Mouse (Mus musculus): ENCODE results near the gene Pdzd4. TPM values are rescaled to one million over a fixed set of nuclear protein-coding genes. Genes with fewer than 3 reads are reported as not detected.

Pdzd4 gene
- polyA plus RNA-seq, 1 experiment from 2014 or later = 0.67 TPM

DNA sequence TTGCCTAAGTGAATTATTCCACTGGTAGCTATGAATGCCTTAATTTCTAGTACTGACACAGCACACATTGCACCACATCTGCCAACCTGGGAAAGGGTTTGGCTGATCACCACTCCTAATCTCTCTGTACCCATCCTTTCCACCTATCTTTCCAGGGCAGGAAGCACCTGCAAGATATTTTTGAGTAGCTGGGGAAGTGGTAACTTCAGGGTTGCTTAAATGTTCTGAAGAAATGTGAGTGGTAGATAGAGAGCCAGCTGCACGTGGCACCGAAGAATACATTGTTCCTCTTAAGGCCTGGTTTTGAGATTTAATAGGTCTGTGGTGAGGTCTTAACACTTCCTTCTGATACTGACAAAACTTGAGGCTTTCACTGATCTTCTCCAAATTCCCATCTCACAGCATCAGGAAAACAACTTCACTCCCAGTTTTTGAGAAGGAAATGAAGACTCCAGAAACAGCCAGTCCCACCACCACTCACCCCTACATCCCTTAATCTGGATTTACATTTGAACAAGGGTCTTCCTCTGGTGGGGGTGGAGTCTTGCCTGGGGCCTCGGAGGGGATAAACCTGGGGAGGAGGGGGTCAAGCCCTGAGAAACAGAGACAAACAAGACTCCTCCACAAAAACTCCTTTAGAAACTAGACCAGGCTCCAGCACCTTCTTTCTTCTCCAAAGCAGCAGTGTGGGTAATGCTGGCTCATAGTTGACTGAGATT, 8.0 kb downstream of the Pdzd4 start:
- H3K9me3 ChIP-seq = no peaks in the 10 kb centered on the region
- 54% methylated on average over 3 of the region's 3 CpGs for WGBS
- no peak overlapping the region for H3K27ac ChIP-seq
- H3K4me1 ChIP-seq = no peaks in the 10 kb centered on the region
- no peak overlapping the region for H3K9ac ChIP-seq
- H3K4me3 ChIP-seq = no peak overlapping the region
- no peaks in the 10 kb centered on the region for H3K36me3 ChIP-seq
- no peak overlapping the region for H3K4me2 ChIP-seq
- H3K27me3 ChIP-seq = 0 out of 2 replicates have a peak, but pooled peaks cover 1% of the 10 kb centered on the region
- no peak for ATAC-seq (ENCODE audit: borderline replicate concordance, extremely low read depth, low FRiP score, low TSS enrichment)

DNA sequence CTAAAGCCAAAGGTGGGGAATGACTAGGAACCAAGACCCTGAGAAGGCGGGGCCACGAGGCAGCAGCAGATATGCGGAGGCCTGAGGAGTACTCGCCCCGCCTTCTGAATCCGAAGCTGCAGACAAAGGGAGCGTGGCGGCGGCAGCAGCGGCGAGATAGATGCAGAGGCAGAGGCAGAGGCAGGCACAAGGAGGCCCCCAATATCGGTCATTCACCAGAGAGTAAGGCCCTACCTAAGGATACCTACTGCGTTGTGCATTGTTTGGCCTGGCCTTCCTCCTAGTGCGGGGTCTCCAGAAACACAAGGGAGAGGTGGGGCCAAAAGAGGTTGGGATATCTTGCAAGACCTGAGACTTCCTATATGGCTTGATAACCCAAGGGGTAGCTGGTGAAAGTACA, 9.7 kb downstream of the Pdzd4 start:
- Histone ChIP-seq H3K9ac (peak overlapping the region; percentile 32; the same call in 1 of the 2 replicates), H3K27ac (no peak overlapping the region), H3K4me1 (no peaks in the 10 kb centered on the region), H3K36me3 (no peaks in the 10 kb centered on the region), H3K4me2 (peak overlapping the region; percentile 53), H3K9me3 (no peaks in the 10 kb centered on the region), H3K4me3 (peak overlapping the region; percentile 30), H3K27me3 (no peaks in the 10 kb centered on the region)
- ATAC-seq (ENCODE audit: borderline replicate concordance, extremely low read depth, low FRiP score, low TSS enrichment) = no peak; the same call in 1 of the 2 replicates
- WGBS = 19% methylated on average over 14 of the region's 14 CpGs

DNA sequence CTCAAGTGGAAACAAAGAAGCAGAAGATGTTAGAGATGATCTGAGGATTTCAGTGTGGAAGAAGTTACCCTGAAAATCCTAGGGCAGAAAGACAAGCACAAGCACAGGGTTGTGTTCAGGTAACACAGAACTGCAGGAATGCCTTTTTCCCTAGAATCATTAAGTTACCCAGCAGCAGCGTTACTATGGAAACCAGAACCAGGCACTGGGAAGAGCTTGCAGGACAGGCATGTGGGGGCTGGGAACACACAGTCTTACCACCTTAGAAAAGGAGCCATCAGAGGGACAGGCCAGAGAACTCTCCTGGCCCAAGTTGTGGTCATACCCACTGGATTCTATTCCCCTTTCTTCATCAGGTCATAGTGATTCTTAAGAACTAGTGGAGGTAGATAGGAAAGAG, 19.0 kb downstream of the Pdzd4 start:
- Histone ChIP-seq H3K9ac (no peak overlapping the region), H3K9me3 (no peaks in the 10 kb centered on the region), H3K4me3 (no peak overlapping the region), H3K4me2 (no peak overlapping the region), H3K27me3 (no peaks in the 10 kb centered on the region), H3K36me3 (no peaks in the 10 kb centered on the region), H3K4me1 (no peaks in the 10 kb centered on the region), H3K27ac (no peak overlapping the region)
- WGBS = 43% methylated on average over 1 of the region's 1 CpGs
- no peak for ATAC-seq (ENCODE audit: borderline replicate concordance, extremely low read depth, low FRiP score, low TSS enrichment)

DNA sequence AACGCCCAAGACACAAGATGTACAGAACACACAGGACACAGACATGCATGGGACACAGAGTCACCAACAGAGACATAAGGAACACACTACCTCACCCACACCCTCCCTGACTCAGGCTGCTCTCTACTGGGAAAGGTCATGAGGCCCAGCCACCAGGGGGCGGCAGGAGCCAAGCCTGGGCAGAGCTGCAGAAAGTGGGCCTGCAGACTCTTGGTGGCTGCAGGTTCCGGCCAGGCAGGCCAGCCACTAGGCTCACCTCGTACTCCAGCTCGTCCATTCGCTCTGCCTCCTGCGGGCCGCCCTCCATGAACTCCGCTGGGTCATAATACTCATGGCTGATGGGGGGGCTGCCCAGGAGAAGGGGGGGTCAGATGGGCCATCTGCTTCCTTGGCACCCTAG, 26.3 kb downstream of the Pdzd4 start:
- Histone ChIP-seq H3K4me2 (no peak overlapping the region), H3K36me3 (no peaks in the 10 kb centered on the region), H3K27me3 (no peaks in the 10 kb centered on the region), H3K27ac (no peak overlapping the region), H3K4me3 (no peak overlapping the region), H3K4me1 (no peaks in the 10 kb centered on the region), H3K9me3 (no peaks in the 10 kb centered on the region), H3K9ac (no peak overlapping the region)
- 38% methylated on average over 9 of the region's 9 CpGs for WGBS
- ATAC-seq (ENCODE audit: borderline replicate concordance, extremely low read depth, low FRiP score, low TSS enrichment) = peak; percentile 66; the same call in 1 of the 2 replicates

DNA sequence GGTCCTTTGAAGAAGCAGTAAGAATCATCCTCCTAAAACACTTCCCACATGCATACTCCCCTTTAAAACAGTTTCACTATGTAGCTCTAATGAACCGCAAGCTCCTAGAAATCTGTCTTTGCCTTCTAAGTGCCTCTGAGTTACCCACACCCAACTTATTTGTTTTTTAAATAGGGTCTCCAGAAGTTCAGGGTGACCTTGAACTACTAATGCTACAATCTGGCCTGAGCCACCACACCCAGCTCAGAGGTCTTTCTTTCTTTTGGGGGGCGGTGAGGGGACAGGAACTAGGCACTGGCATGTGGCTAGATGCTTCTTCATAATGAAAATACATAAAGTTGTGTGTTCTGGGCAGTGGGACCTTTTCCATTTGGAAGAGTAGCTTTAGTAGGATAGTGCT, 27.3 kb downstream of the Pdzd4 start:
- no peaks in the 10 kb centered on the region for H3K4me1 ChIP-seq
- no peak overlapping the region for H3K27ac ChIP-seq
- WGBS = 74% methylated on average over 2 of the region's 2 CpGs
- H3K9me3 ChIP-seq = no peaks in the 10 kb centered on the region
- H3K4me2 ChIP-seq = no peak overlapping the region
- H3K27me3 ChIP-seq = no peaks in the 10 kb centered on the region
- H3K4me3 ChIP-seq = no peak overlapping the region
- no peak for ATAC-seq (ENCODE audit: borderline replicate concordance, extremely low read depth, low FRiP score, low TSS enrichment)
- H3K9ac ChIP-seq = no peak overlapping the region
- H3K36me3 ChIP-seq = no peaks in the 10 kb centered on the region

DNA sequence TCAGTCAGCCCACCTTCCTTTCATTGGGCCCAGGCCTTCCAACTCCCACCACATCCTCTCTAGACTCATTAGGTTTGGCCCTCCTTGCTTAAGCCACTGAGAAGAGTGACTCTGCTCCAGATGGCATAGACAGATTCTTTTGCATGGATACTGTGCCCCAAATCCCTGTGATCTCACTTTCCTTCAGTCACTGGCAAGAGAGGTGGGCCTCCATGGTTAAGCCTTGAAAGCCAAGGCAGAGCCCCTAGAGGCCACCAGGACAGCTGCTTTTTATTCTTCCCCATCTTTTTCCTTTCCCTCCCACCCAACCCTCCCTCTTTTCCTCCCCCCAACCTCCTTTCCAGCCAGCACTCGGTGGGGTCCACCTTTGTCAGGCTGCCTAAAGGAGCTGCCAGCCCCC, 31.3 kb downstream of the Pdzd4 start:
- WGBS = no CpG with 5 or more reads among the region's 1 CpGs
- no peak for ATAC-seq (ENCODE audit: borderline replicate concordance, extremely low read depth, low FRiP score, low TSS enrichment)
- Histone ChIP-seq H3K4me1 (peaks cover 1% of the 10 kb centered on the region; the same call in 1 of the 2 replicates), H3K27ac (no peak overlapping the region), H3K4me2 (no peak overlapping the region), H3K9ac (no peak overlapping the region), H3K36me3 (no peaks in the 10 kb centered on the region), H3K27me3 (no peaks in the 10 kb centered on the region), H3K4me3 (no peak overlapping the region), H3K9me3 (no peaks in the 10 kb centered on the region)

DNA sequence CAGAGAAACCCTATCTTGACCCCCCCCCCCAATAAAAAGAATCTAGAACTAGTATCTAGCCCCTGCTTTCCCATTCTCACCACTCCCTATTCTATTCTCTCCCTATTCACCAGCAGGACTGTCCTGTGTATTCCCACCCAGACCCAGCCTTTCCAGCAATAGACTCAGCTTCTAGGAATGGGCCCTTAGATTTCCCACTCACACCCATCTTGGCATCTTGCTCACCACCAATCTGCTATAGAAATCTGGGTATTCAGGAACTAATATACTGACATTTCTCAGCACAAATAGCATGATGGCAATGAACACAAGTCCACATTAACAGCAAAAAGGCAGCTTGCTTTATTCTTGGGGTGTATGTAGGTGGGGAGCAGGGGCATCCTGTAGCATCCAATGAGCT, 31.7 kb downstream of the Pdzd4 start:
- Histone ChIP-seq H3K9me3 (no peaks in the 10 kb centered on the region), H3K27ac (no peak overlapping the region), H3K27me3 (no peaks in the 10 kb centered on the region), H3K9ac (no peak overlapping the region), H3K36me3 (no peaks in the 10 kb centered on the region), H3K4me2 (no peak overlapping the region), H3K4me3 (no peak overlapping the region), H3K4me1 (peaks cover 6% of the 10 kb centered on the region; the same call in 1 of the 2 replicates)
- ATAC-seq (ENCODE audit: borderline replicate concordance, extremely low read depth, low FRiP score, low TSS enrichment) = no peak

DNA sequence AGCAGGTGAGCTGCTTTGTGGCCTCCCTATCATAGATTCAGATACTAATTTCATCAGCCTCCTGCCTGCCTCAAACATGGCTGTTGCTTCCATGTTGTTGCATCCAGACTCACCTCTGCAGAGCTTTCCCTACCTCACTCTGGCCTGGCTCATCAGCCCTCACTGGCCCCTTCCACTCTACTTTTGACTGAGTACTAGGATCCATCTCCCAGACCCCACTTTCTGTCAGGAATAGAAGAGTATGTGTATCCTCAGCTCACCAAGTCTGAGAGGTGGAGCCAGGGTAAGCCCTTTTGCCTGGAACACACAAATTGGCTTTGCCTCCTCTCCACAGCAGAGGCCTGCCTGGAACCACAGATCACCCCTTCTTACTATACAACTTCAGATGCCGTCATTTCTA, 36.3 kb downstream of the Pdzd4 start:
- H3K27me3 ChIP-seq = no peaks in the 10 kb centered on the region
- H3K4me3 ChIP-seq = peak overlapping the region; percentile 66
- H3K4me2 ChIP-seq = peak overlapping the region; percentile 59
- ATAC-seq (ENCODE audit: borderline replicate concordance, extremely low read depth, low FRiP score, low TSS enrichment) = no peak
- H3K9me3 ChIP-seq = no peaks in the 10 kb centered on the region
- H3K4me1 ChIP-seq = peaks cover 15% of the 10 kb centered on the region
- H3K36me3 ChIP-seq = no peaks in the 10 kb centered on the region
- H3K9ac ChIP-seq = no peak overlapping the region; the same call in 1 of the 2 replicates
- H3K27ac ChIP-seq = no peak overlapping the region
- 78% methylated on average over 1 of the region's 1 CpGs for WGBS

DNA sequence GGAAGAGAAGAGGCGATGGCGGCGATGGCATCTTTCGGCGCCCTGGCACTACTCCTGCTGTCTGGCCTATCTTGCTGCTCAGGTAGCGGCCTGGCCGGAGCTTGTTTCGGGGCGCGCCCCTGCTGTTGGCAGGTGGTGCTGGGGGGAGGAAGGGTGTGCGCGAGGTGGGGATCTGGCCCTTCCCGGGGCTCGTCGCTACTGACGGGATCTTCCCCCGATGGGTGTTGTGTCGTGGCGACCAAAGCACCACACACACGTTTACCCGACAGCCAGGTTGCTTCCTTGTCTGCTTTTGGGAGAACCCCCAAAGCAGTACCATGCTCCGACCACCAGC, 37.6 kb downstream of the Pdzd4 start:
- H3K9ac ChIP-seq = peak overlapping the region; percentile 72
- H3K9me3 ChIP-seq = no peaks in the 10 kb centered on the region
- H3K4me2 ChIP-seq = peak overlapping the region; percentile 59
- WGBS = 23% methylated on average over 22 of the region's 22 CpGs
- H3K4me1 ChIP-seq = peaks cover 15% of the 10 kb centered on the region
- H3K27me3 ChIP-seq = no peaks in the 10 kb centered on the region
- H3K27ac ChIP-seq = peak overlapping the region; percentile 92
- peak overlapping the region; percentile 66 for H3K4me3 ChIP-seq
- ATAC-seq (ENCODE audit: borderline replicate concordance, extremely low read depth, low FRiP score, low TSS enrichment) = peak; percentile 55; the same call in 1 of the 2 replicates
- no peaks in the 10 kb centered on the region for H3K36me3 ChIP-seq

DNA sequence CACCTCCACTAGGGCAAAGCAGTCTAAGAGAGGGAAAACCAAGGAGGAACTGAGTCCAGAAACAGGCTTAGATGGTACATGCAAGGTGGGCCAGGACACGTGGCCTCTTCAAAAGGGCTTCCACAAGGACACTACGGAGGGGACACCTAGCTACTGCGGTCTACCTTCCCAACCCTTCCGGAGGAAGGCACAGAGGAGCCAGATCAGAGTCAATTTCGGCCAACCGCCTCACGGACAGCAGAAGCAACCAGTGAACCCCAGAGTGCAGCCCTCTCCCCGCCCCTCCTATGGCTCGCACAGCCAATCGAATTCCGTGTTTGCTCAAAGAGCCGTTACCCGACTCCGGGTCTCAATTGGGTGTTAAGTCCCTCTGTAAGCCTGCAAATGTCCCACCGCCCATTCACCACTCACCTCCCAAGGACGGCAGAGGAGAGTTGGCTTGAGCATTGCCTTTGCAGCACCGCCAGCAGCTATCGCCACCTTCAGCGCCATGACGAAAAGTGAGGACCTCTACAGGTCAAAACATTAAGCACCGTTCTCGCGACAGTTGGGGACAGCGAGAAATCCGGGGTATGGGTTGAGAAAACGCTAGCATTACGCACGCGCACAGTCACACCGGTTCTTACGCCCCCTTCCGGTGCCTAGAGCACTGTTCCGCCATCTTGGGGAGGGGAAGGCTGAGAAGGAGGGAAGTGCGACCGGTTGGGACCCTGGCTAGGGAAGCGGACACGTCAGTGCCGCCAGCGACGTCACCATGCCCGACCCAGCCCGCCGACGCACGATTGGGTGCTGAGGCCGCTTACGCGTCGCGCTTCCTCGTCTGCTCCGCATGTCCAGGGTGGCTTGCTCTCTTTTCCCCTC, 38.2 kb downstream of the Pdzd4 start, which contains the start of the genes Idh3g and Ssr4:
Gene Idh3g, minus strand, starts transcription at position 534 of the 861 bp plus-strand sequence.
Gene Ssr4, plus strand, starts transcription at position 665 of the 861 bp plus-strand sequence.
- Histone ChIP-seq H3K4me3 (peak within 1 kb of the TSS; percentile 66), H3K9ac (peak within 1 kb of the TSS; percentile 72), H3K4me2 (peak within 1 kb of the TSS; percentile 59), H3K27me3 (no peaks in the 10 kb centered on the region), H3K27ac (peak within 1 kb of the TSS; percentile 92), H3K4me1 (peaks cover 15% of the 10 kb centered on the region), H3K36me3 (no peaks in the 10 kb centered on the region), H3K9me3 (no peaks in the 10 kb centered on the region)
- peak; percentile 97 for ATAC-seq (ENCODE audit: borderline replicate concordance, extremely low read depth, low FRiP score, low TSS enrichment)
- WGBS = 10% methylated on average over 43 of the region's 52 CpGs

DNA sequence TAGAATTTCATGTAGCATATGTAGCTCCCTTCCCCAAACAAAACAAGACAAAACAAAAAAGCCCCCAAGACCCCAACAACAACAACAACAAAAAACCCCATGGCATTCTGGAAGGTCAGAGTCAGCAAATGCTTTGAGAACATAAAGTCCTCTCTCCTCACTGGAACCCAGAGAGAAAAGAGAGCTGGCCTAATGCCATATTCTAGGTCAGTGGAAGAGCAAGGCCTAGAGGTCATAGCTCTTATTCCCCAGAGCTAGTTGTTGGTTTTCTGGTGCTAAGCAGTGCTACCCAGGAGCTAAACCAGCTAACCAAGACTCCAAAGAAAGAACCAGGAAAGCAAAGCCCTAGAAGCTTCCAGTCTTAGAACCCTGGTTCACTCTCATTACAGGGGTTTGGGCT, 39.1 kb downstream of the Pdzd4 start:
- peak overlapping the region; percentile 62 for H3K9ac ChIP-seq
- H3K27ac ChIP-seq = peak overlapping the region; percentile 92; the same call in 1 of the 2 replicates
- no peaks in the 10 kb centered on the region for H3K9me3 ChIP-seq
- 0 out of 2 replicates have a peak, but pooled peaks cover 8% of the 10 kb centered on the region for H3K36me3 ChIP-seq
- ATAC-seq (ENCODE audit: borderline replicate concordance, extremely low read depth, low FRiP score, low TSS enrichment) = no peak
- H3K4me2 ChIP-seq = peak overlapping the region; percentile 59
- H3K27me3 ChIP-seq = no peaks in the 10 kb centered on the region
- H3K4me1 ChIP-seq = peaks cover 15% of the 10 kb centered on the region
- H3K4me3 ChIP-seq = peak overlapping the region; percentile 66

DNA sequence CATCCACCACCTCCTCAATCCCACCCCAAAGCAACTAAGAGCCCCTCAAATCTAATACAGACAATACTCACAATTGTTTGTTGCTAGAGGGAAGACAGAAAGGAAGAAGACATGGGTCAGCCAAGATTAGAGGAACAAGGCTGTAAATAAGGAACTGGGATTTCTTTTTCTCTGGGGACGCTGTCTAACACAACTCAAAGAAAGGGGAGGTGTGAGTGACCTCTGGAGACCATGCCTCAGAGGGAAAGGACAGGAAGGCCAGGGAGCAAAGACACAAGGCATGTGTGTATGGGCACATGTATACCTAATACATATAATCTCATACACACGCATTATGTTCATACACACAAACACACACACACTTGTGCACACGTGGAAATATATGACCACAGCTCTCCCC, 42.5 kb downstream of the Pdzd4 start:
- Histone ChIP-seq H3K9me3 (no peaks in the 10 kb centered on the region), H3K4me1 (peaks cover 7% of the 10 kb centered on the region), H3K27me3 (no peaks in the 10 kb centered on the region), H3K27ac (no peak overlapping the region), H3K36me3 (peaks cover 18% of the 10 kb centered on the region), H3K9ac (no peak overlapping the region), H3K4me3 (no peak overlapping the region), H3K4me2 (no peak overlapping the region)
- ATAC-seq (ENCODE audit: borderline replicate concordance, extremely low read depth, low FRiP score, low TSS enrichment) = no peak
- 94% methylated on average over 3 of the region's 3 CpGs for WGBS
